Mouse (Mus musculus): Measurements from ENCODE around the gene Ica1.

Ica1 gene

GRCm38 (mm10) chr6:8778296-8778649 lies at the start of gene Ica1:
TSS of gene Ica1 (minus strand) at chr6:8778488.
- DNase-seq = peak; percentile 79

GRCm38 (mm10) chr6:8819866-8820265 lies 41.6 kb upstream of the Ica1 start:
- DNase-seq = no peak

- no peak for DNase-seq
Measured at GRCm38 (mm10) chr6:8814332-8815002, 36.2 kb upstream of the Ica1 start.

- DNase-seq = no peak
Measured at GRCm38 (mm10) chr6:8802561-8803150, 24.4 kb upstream of the Ica1 start.

GRCm38 (mm10) chr6:8792385-8792784 lies 14.1 kb upstream of the Ica1 start:
- DNase-seq = no peak

- no peak for DNase-seq
Measured at GRCm38 (mm10) chr6:8791781-8792180, 13.5 kb upstream of the Ica1 start.

GRCm38 (mm10) chr6:8780618-8781017 lies 2.3 kb upstream of the Ica1 start:
- no peak for DNase-seq

GRCm38 (mm10) chr6:8777411-8778295 lies 635 bp downstream of the Ica1 start:
- peak; percentile 81 for DNase-seq

GRCm38 (mm10) chr6:8771539-8771938 lies 6.7 kb downstream of the Ica1 start:
- no peak for DNase-seq

- no peak for DNase-seq
Measured at GRCm38 (mm10) chr6:8770341-8770740, 7.9 kb downstream of the Ica1 start.

GRCm38 (mm10) chr6:8769803-8770202 lies 8.5 kb downstream of the Ica1 start:
- no peak for DNase-seq

- no peak for DNase-seq
Measured at GRCm38 (mm10) chr6:8766652-8767051, 11.6 kb downstream of the Ica1 start.

GRCm38 (mm10) chr6:8765801-8766200 lies 12.5 kb downstream of the Ica1 start:
- DNase-seq = no peak

- no peak for DNase-seq
Measured at GRCm38 (mm10) chr6:8765064-8765463, 13.2 kb downstream of the Ica1 start.

GRCm38 (mm10) chr6:8760708-8761294 lies 17.5 kb downstream of the Ica1 start:
- DNase-seq = no peak

- no peak for DNase-seq
Measured at GRCm38 (mm10) chr6:8759901-8760300, 18.4 kb downstream of the Ica1 start.

- DNase-seq = no peak
Measured at GRCm38 (mm10) chr6:8755760-8756276, 22.5 kb downstream of the Ica1 start.

GRCm38 (mm10) chr6:8754486-8754885 lies 23.8 kb downstream of the Ica1 start:
- DNase-seq = no peak

- no peak for DNase-seq
Measured at GRCm38 (mm10) chr6:8753723-8754036, 24.6 kb downstream of the Ica1 start.

GRCm38 (mm10) chr6:8752984-8753722 lies 25.1 kb downstream of the Ica1 start:
- DNase-seq = no peak

- no peak for DNase-seq
Measured at GRCm38 (mm10) chr6:8744886-8745285, 33.4 kb downstream of the Ica1 start.

- DNase-seq = no peak
Measured at GRCm38 (mm10) chr6:8744273-8744785, 34.0 kb downstream of the Ica1 start.

GRCm38 (mm10) chr6:8742449-8742848 lies 35.8 kb downstream of the Ica1 start:
- no peak for DNase-seq

All from cerebellum, adult 9-11 months (tissue).